Mouse (Mus musculus) adrenal gland, postnatal 14 days (tissue): ENCODE measurements around the gene Naa15. TPM values are rescaled to one million over a fixed set of nuclear protein-coding genes. Genes with fewer than 3 reads are reported as not detected.
"Not testable (repeated sequence)": the region's sequence is repeated elsewhere in the genome, so short reads cannot be mapped to it uniquely, and the experiment has no call there.

Experiments
- DNase-seq: peaks from one replicate; pipeline ENCODE4 v3.0.0; 2021; ENCODE audit warnings: mixed read lengths
- long read RNA-seq, 2 experiments: library from polyadenylated mRNA; stranded (forward); transcript quantifications; one replicate each; pipeline ENCODE4 v2.0.0; 2021
- total RNA-seq: library from RNA; stranded (reverse); gene quantifications from 2 replicates; pipeline ENCODE4 v1.2.3, GENCODE M21; 2021

Naa15 gene
- total RNA-seq, result 47.8 and 50.1 TPM in 2 replicates
- long read RNA-seq, experiment 1, full-length matches to known transcripts, result 16 of 29 reads
- long read RNA-seq, experiment 1, partial matches to known transcripts, result 1 of 29 reads
- long read RNA-seq, experiment 1, other reads (novel, unspliced or antisense), result 12 of 29 reads
- long read RNA-seq, experiment 2, full-length matches to known transcripts, result 10 of 36 reads
- long read RNA-seq, experiment 2, partial matches to known transcripts, result 1 of 36 reads
- long read RNA-seq, experiment 2, other reads (novel, unspliced or antisense), result 25 of 36 reads

- peak; percentile 99 for DNase-seq
Measured at GRCm38 (mm10) chr3:51415098-51416072, at the start of gene Naa15. Gene Naa15 (plus strand): TSS chr3:51415148.

DNA sequence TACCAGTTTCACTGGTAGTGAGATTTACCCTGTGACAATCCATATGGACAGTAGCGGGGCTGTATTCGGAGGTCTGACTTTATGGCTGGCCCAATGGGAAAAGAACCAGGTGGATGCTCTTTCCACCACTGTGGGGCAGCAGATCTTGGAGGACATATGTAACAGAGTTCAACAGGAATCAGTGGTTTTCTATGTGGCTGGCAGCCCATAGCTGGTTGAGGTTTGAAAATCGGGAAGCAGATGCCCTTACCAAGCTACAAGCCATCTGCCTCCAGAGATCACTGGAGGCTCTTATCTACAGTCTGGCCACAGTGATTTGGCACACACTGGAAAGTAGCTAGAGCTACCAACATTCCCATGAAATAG is 49.4 kb upstream of the Naa15 start:
- DNase-seq, result no peak

DNA sequence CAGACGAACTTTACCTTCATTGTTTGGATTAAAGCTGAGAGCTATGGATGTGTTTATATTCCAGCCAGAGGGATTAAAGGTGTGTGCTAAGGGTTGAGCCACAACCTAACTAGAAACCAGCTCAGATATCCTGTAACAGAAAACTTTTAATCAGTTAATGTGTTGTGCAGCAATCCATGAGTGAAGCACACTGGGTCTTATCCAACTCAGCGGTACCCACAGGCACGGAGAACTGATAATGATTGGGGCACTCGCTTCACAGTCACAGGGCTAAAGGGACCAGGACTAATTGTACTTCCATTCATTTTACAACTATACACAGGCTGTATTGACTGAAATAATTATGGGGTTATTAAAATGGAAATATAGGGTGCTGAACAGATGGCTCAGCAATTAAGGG is 48.0 kb upstream of the Naa15 start:
- DNase-seq, result no peak

DNA sequence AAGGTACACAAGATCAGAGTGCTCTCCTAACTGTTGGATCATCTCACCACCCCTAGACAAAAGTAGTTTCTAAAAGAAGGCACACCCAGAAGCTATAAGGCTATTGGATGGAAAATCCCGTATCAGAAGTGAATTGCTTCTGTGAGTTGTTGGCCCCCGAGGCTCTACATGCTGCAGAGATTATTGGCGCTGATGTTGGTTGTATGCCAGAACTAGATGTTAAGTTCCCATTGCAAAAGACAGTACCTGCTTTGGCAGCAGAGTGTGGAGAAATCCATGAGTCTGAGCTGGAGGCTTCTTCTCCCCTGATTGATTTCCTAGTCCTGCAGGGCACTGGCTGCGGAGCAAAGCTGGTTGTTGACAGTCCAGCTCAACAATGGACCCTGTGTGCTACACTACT is 46.9 kb upstream of the Naa15 start:
- DNase-seq, result no peak

- DNase-seq, result peak; percentile 36
Measured at GRCm38 (mm10) chr3:51371826-51372225, 43.1 kb upstream of the Naa15 start.

DNA sequence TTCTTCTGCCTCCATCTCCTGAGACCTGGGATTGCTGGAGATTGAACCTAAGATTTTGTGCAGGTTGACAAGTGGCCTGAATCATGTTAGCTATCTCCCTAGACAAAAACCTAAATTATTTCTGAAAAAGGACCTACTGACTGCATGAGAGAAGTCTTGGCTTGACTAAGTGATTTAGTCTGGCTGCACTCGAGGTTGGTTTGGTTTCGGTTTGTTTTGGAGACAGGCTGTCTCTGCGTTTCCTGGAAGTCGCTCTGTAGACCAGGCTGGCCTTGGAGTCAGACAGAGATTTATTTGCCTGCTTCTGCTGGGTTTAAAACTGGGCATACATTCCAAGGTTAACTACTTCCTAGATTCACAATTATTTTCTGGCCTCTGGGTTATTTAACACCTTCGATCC is 42.1 kb upstream of the Naa15 start:
- DNase-seq, result peak; percentile 74

- no peak for DNase-seq
Measured at GRCm38 (mm10) chr3:51373544-51373943, 41.4 kb upstream of the Naa15 start.

- peak; percentile 72 for DNase-seq
Measured at GRCm38 (mm10) chr3:51375307-51376265, 39.4 kb upstream of the Naa15 start.

DNA sequence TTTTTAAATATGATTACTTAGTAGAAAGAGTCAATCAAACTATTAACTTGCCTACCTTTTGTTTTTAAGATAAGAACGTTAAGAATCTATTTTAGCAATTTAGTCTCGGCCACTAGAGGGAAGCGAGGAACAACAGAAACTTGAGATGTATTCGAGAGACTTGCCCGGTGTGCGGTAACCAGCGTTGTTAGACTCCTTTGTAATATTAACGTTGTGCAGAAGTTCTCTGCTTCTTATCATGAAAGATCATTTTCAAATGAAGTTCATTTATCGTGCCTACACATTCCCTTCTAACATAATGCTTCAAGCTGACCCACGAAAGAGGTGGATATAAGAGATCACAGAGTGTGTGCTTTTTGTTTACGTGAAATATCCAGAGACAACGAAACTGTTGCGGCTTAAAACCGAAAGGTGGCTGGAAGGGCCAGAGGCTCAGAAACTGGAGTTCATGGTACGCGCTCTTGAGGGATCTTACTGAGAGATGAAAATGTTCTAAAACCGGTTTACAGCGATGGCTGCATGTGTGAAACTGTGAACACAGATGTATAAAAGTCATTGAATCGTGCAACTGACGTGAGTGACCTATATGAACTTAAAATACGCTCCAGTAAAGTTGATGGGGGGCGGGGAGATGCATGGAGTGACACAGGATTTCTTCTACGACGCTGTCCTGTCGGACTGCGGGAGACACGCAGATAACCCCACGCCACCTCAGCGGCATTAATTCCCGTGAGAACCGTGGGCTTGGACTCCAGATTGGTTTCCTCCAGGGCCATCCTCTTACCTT is 36.9 kb upstream of the Naa15 start:
- peak; percentile 56 for DNase-seq

- no peak for DNase-seq
Measured at GRCm38 (mm10) chr3:51378665-51378946, 36.3 kb upstream of the Naa15 start.

- no peak for DNase-seq
Measured at GRCm38 (mm10) chr3:51379786-51380659, 34.9 kb upstream of the Naa15 start.

- no peak for DNase-seq
Measured at GRCm38 (mm10) chr3:51380660-51381014, 34.3 kb upstream of the Naa15 start.

- DNase-seq, result no peak
Measured at GRCm38 (mm10) chr3:51383409-51383808, 31.5 kb upstream of the Naa15 start.

DNA sequence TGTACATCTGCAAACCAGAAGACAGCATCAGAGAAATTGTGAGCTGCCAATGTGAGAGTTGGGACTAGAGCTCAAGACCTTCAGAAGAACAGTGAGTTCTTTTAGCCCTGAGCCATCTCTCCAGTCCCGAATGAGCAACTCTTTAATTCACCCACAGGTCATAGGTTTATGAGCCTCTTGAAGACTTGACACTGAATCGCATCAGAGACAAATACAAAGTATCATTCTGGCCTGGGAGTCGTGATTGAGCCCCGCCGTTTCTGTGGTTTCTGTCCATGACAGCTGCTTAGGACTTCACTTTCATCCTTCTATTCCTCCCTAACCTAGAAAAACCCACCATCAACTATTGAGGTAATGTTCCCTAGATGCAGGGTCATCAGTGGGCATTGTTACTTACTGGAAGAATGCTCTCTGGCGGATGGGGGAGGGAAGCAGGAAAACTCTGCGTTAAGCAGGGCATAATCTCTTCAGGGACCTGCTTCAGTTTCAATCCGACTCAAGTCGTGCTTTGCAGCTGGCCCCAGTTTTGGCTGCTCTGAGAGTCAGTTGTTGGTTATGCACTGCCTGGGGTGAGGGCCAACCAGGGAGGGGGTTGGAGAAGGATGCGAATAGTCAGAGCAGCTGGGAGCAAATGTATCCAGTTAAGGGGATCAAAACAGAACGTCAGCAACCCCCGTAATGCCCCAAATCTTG is 28.4 kb upstream of the Naa15 start:
- peak; percentile 60 for DNase-seq

DNA sequence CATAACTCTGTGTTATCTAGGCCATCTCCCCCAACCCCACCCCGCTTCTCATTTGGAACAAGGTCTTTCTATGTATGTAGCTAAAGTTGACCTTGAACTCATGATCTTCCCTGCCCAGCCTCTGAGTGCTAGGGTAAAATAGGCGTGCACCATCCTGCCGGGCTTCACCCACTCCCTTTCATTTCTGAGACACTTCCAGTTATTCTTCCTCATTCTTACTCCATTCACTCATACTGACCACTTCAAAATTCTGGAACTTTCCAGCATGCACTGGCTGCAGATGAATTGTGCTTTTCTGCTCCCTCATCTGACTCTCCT is 27.9 kb upstream of the Naa15 start:
- no peak for DNase-seq

DNA sequence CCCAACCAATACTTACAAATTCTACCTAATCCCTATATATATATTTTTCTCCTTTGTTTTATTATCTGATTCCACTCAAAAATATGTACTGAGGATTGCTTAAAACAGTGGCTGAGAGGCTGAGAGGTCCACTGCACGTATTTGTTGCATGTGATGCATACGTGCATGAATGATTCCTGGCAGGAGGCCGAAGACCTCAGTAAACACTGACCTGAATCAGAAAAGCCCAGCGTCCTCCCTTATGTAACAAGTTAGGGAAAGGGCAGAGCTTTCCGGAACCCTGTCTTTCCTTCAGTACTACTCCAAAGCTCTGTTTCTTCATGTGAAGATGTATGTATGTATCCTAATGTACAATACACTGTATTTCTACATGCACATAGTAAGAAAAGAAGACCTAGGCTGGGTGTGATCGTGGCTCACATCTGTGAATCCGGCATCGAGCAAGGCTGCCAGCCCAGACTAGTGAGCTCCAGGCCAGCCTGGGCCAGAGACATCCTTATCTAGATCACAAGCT is 27.0 kb upstream of the Naa15 start:
- DNase-seq, result no peak

- DNase-seq, result peak; percentile 25
Measured at GRCm38 (mm10) chr3:51388904-51389303, 26.0 kb upstream of the Naa15 start.

DNA sequence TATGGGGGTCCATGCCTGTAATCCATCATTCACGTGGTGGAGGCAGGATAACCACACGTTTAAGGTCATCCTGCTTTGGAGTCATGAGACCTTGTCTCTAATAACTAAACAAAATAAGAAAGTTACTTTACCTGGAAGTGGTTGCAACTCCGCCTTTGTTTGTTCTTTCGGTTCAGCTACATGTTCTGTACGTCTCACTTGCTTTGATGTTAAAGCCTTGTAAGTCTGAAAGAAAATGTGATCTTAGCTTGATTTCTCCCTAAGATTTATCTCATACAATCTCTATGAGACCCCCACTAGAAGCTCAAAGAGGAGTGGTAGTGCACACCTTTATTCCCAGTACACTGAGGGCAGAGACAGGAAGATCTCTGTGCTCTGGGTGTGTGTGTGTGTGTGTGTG is 23.9 kb upstream of the Naa15 start:
- DNase-seq, result no peak

DNA sequence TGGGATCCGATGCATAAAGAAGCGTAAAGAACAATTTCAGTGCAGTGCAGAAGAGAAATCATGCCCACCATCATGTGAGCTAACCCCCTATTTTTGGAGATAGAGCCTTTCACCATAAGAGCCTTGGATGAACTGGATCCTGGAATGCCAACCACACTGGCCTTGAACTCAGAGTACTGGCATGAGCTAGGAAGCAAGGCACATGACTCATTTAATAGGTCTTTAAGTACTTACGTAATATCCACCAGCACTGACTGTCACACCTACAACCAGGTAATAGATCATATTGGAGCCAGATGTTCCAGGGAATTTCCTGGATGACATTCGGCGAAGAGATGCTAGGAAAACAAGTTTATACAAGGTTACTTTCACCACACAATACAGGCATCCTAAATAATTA is 23.4 kb upstream of the Naa15 start:
- DNase-seq, result peak; percentile 61

DNA sequence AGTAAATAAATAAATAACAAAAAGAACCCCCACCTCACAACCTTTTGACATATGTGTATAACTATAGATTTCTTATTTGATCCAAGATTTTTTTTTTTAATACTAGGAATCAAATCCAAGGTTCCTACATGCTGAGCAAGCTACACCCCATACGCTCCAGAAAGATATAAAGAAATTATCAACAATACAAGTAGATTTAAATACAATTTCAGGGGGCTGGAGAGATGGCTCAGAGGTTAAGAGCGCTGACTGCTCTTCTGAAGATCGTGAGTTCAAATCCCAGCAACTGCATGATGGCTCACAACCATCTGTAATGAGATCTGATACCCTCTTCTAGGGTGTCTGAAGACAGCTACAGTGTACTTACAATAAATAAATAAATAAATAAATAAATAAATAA is 21.9 kb upstream of the Naa15 start:
- DNase-seq, result not testable (repeated sequence)
